Mouse (Mus musculus): Measurements from ENCODE around the gene Skap2. TPM values are rescaled to one million over a fixed set of nuclear protein-coding genes. Genes with fewer than 3 reads are reported as not detected.

The Skap2 gene
- polyA plus RNA-seq, 1 experiment from 2014 or later: 5.8 TPM

DNA sequence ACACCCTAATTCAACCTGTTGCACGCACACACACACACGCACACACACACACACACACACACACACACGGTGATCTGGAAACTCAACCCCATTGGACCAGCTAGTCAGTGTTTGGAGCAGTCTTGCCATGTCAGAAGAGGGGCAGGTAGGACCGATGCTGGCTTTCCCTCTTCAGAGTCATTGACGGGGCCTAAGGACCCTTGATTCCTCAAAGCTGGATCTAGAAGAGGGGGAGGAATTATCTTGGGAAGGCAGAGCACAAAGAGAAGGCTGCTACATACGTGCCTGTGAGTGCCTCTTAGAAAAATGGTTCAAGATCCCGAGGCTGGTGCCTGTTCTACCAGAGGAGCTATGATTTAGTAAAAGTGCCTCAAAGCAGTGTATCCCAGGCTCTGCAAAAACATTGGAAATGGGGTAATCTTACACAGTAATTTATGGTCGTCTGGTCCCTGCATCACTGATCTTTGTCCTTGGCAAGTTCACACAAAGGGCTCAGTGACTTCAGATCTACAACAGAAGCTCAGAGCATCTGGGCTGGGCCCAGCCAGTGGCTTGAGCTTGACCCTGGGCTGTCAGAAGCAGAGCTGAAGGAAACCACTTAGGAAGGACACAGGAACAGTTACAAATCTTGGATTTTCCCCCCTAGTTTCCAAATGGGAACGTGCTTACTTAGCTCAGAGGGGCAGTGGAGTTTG, 188.1 kb downstream of the Skap2 start:
- WGBS: 85% methylated on average over 9 of the region's 9 CpGs
- no peak overlapping the region for H3K4me2 ChIP-seq (ENCODE audit: low read length)
- no peak for ATAC-seq (ENCODE audit: low FRiP score, low TSS enrichment)

GRCm38 (mm10) chr6:51822049-51822448, 190.3 kb downstream of the Skap2 start:
- H3K4me2 ChIP-seq (ENCODE audit: low read length): no peak overlapping the region
- no peaks in the 10 kb centered on the region for H3K4me1 ChIP-seq (ENCODE audit: control insufficient read depth, insufficient read depth, low read length)
- H3K36me3 ChIP-seq (ENCODE audit: control insufficient read depth, insufficient read depth, low read length): no peaks in the 10 kb centered on the region
- DNase-seq (no peak), ATAC-seq (ENCODE audit: low FRiP score, low TSS enrichment) (no peak)
- peaks cover 8% of the 10 kb centered on the region; the same call in 1 of the 2 replicates for H3K9me3 ChIP-seq (ENCODE audit: control insufficient read depth, low read length)
- no peak overlapping the region for H3K4me3 ChIP-seq (replicated peaks; ENCODE audit: low read depth, low read length)
- H3K27ac ChIP-seq (replicated peaks; ENCODE audit: low read depth, low read length): no peak overlapping the region
- no peak overlapping the region for H3K9ac ChIP-seq (replicated peaks; ENCODE audit: low read length)
- 84% methylated on average over 4 of the region's 4 CpGs for WGBS
- no peaks in the 10 kb centered on the region for H3K27me3 ChIP-seq (ENCODE audit: control insufficient read depth, insufficient read depth, low read length)

More for the DNA sequence above, 188.1 kb downstream of the Skap2 start:
- Histone ChIP-seq H3K4me1 (ENCODE audit: control insufficient read depth, insufficient read depth, low read length) (no peaks in the 10 kb centered on the region), H3K27ac (replicated peaks; ENCODE audit: low read depth, low read length) (no peak overlapping the region), H3K9ac (replicated peaks; ENCODE audit: low read length) (no peak overlapping the region), H3K4me3 (replicated peaks; ENCODE audit: low read depth, low read length) (no peak overlapping the region), H3K36me3 (ENCODE audit: control insufficient read depth, insufficient read depth, low read length) (no peaks in the 10 kb centered on the region), H3K27me3 (ENCODE audit: control insufficient read depth, insufficient read depth, low read length) (no peaks in the 10 kb centered on the region), H3K9me3 (ENCODE audit: control insufficient read depth, low read length) (no peaks in the 10 kb centered on the region)
- no peak for DNase-seq

- no peaks in the 10 kb centered on the region for H3K4me1 ChIP-seq (ENCODE audit: control insufficient read depth, insufficient read depth, low read length)
- no peak for ATAC-seq (ENCODE audit: low FRiP score, low TSS enrichment)
- H3K9me3 ChIP-seq (ENCODE audit: control insufficient read depth, low read length): peaks cover 8% of the 10 kb centered on the region; the same call in 1 of the 2 replicates
- no peak overlapping the region for H3K9ac ChIP-seq (replicated peaks; ENCODE audit: low read length)
- H3K36me3 ChIP-seq (ENCODE audit: control insufficient read depth, insufficient read depth, low read length): no peaks in the 10 kb centered on the region
- WGBS: 80% methylated on average over 5 of the region's 5 CpGs
- no peak overlapping the region for H3K4me2 ChIP-seq (ENCODE audit: low read length)
- no peak overlapping the region for H3K27ac ChIP-seq (replicated peaks; ENCODE audit: low read depth, low read length)
- H3K27me3 ChIP-seq (ENCODE audit: control insufficient read depth, insufficient read depth, low read length): no peaks in the 10 kb centered on the region
- DNase-seq: no peak
- no peak overlapping the region for H3K4me3 ChIP-seq (replicated peaks; ENCODE audit: low read depth, low read length)
Measured at GRCm38 (mm10) chr6:51820853-51821252, 191.5 kb downstream of the Skap2 start.

DNA sequence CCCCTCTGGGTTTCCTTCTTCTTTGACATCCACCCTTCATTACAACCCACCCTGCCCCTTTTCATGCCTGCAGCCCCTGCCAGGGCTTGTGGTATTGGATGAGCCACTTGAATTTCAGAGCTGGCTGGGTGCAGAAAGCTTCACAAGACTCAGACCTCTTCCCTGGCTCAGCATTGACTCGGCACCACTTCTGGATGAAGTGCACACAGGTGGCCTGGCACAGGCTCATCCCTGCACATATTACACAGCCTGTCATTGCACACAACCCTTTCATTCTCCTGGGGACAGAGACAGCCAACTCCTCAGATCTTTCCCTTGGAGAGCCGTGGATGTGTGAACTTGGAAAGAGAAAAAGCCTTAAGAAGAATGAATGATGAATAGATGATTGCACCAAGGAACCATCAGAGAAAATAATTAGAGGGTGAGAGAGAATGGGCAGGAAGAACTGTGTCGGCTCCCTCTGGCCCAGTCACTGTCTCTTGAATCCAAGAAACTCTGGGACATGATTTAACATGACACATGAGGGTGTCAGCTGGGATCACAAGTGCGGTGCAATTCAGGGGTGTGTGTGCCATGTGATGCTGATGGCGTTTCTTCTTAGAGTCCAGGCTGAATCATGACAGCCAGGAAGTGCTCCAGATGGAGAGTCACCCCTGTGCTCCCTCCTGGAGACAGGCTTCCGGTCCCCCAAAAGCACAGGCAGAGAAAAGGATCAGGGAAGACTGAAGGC, 195.3 kb downstream of the Skap2 start:
- Histone ChIP-seq H3K4me3 (replicated peaks; ENCODE audit: low read depth, low read length) (no peak overlapping the region), H3K27me3 (ENCODE audit: control insufficient read depth, insufficient read depth, low read length) (no peaks in the 10 kb centered on the region), H3K9ac (replicated peaks; ENCODE audit: low read length) (no peak overlapping the region), H3K9me3 (ENCODE audit: control insufficient read depth, low read length) (peaks cover 8% of the 10 kb centered on the region; the same call in 1 of the 2 replicates), H3K4me2 (ENCODE audit: low read length) (no peak overlapping the region), H3K27ac (replicated peaks; ENCODE audit: low read depth, low read length) (no peak overlapping the region), H3K4me1 (ENCODE audit: control insufficient read depth, insufficient read depth, low read length) (no peaks in the 10 kb centered on the region), H3K36me3 (ENCODE audit: control insufficient read depth, insufficient read depth, low read length) (no peaks in the 10 kb centered on the region)
- DNase-seq (no peak), ATAC-seq (ENCODE audit: low FRiP score, low TSS enrichment) (no peak)
- 78% methylated on average over 6 of the region's 6 CpGs for WGBS

GRCm38 (mm10) chr6:51810906-51811305, 201.4 kb downstream of the Skap2 start:
- WGBS: 92% methylated on average over 4 of the region's 4 CpGs
- no peak overlapping the region for H3K4me3 ChIP-seq (replicated peaks; ENCODE audit: low read depth, low read length)

GRCm38 (mm10) chr6:51809164-51809824, 203.1 kb downstream of the Skap2 start:
- WGBS: 82% methylated on average over 12 of the region's 12 CpGs

More at GRCm38 (mm10) chr6:51810906-51811305, 201.4 kb downstream of the Skap2 start:
- no peak overlapping the region for H3K9ac ChIP-seq (replicated peaks; ENCODE audit: low read length)
- ATAC-seq (ENCODE audit: low FRiP score, low TSS enrichment): no peak
- H3K9me3 ChIP-seq (ENCODE audit: control insufficient read depth, low read length): no peaks in the 10 kb centered on the region
- no peak for DNase-seq
- H3K4me2 ChIP-seq (ENCODE audit: low read length): no peak overlapping the region
- no peaks in the 10 kb centered on the region for H3K36me3 ChIP-seq (ENCODE audit: control insufficient read depth, insufficient read depth, low read length)
- no peaks in the 10 kb centered on the region for H3K4me1 ChIP-seq (ENCODE audit: control insufficient read depth, insufficient read depth, low read length)
- no peaks in the 10 kb centered on the region for H3K27me3 ChIP-seq (ENCODE audit: control insufficient read depth, insufficient read depth, low read length)
- H3K27ac ChIP-seq (replicated peaks; ENCODE audit: low read depth, low read length): no peak overlapping the region

DNA sequence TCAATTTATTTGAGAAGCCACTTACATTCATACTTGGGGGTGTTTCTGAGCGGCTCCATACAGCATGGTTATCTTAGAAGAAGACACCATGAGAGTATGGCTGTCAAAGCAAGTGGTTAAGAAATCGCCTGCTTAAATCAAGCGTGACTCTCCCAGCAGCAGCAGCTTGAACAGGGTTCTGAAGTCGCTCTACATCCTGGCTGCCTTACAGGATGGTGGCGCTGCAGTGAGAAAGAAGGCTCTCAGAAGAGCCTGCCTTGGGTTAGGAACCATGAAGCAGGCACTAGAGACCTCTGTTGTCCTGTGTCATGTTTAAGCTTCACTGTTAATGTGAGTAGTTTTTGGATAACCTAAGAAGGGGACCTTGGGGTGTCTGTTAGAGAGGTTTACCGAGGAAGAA, 204.3 kb downstream of the Skap2 start:
- H3K36me3 ChIP-seq (ENCODE audit: control insufficient read depth, insufficient read depth, low read length): no peaks in the 10 kb centered on the region
- H3K9ac ChIP-seq (replicated peaks; ENCODE audit: low read length): no peak overlapping the region
- no peak overlapping the region for H3K4me3 ChIP-seq (replicated peaks; ENCODE audit: low read depth, low read length)
- DNase-seq (no peak), ATAC-seq (ENCODE audit: low FRiP score, low TSS enrichment) (no peak)
- H3K9me3 ChIP-seq (ENCODE audit: control insufficient read depth, low read length): no peaks in the 10 kb centered on the region
- H3K4me2 ChIP-seq (ENCODE audit: low read length): no peak overlapping the region
- H3K4me1 ChIP-seq (ENCODE audit: control insufficient read depth, insufficient read depth, low read length): no peaks in the 10 kb centered on the region
- WGBS: 71% methylated on average over 6 of the region's 6 CpGs
- no peak overlapping the region for H3K27ac ChIP-seq (replicated peaks; ENCODE audit: low read depth, low read length)
- H3K27me3 ChIP-seq (ENCODE audit: control insufficient read depth, insufficient read depth, low read length): no peaks in the 10 kb centered on the region

More at GRCm38 (mm10) chr6:51809164-51809824, 203.1 kb downstream of the Skap2 start:
- no peaks in the 10 kb centered on the region for H3K27me3 ChIP-seq (ENCODE audit: control insufficient read depth, insufficient read depth, low read length)
- no peak overlapping the region for H3K4me2 ChIP-seq (ENCODE audit: low read length)
- H3K27ac ChIP-seq (replicated peaks; ENCODE audit: low read depth, low read length): no peak overlapping the region
- no peak overlapping the region for H3K9ac ChIP-seq (replicated peaks; ENCODE audit: low read length)
- ATAC-seq (ENCODE audit: low FRiP score, low TSS enrichment) (no peak), DNase-seq (no peak)
- no peak overlapping the region for H3K4me3 ChIP-seq (replicated peaks; ENCODE audit: low read depth, low read length)
- H3K9me3 ChIP-seq (ENCODE audit: control insufficient read depth, low read length): no peaks in the 10 kb centered on the region
- H3K36me3 ChIP-seq (ENCODE audit: control insufficient read depth, insufficient read depth, low read length): no peaks in the 10 kb centered on the region
- H3K4me1 ChIP-seq (ENCODE audit: control insufficient read depth, insufficient read depth, low read length): no peaks in the 10 kb centered on the region
